Mouse (Mus musculus): ENCODE results near the gene Plau.

Plau gene

DNA sequence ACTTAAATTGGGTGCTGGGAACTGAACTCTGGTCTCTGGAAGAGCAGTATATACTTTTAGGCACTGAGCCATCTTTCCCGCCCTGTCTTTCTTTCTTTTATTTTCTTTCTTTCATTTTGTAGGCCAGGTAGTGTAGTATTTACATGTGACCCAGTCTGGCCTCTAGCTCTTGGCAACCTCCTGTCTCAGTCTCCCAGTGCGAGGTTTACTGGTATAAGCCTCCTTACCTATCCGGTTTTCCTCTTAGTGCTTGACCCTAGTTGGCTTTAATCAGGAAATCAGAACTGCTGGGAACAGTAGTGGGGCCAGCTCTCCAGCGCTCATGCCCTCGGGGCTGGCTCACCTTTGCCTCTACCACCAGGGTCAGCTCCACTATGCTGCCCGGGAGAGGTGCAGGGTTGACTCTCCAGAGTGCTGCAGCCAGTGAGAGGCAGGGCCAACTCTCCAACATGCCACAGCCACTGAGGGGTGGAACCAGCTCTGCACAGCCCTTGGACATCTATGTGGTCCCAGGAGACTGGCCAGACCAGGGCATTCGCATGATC is 51.2 kb downstream of the Plau start:
- in situ Hi-C loops (cut with MboI, MseI): loop anchor here (5.0 kb wide), 2 partner anchors 40 to 85 kb away; partner anchors contain the start of gene Vcl

DNA sequence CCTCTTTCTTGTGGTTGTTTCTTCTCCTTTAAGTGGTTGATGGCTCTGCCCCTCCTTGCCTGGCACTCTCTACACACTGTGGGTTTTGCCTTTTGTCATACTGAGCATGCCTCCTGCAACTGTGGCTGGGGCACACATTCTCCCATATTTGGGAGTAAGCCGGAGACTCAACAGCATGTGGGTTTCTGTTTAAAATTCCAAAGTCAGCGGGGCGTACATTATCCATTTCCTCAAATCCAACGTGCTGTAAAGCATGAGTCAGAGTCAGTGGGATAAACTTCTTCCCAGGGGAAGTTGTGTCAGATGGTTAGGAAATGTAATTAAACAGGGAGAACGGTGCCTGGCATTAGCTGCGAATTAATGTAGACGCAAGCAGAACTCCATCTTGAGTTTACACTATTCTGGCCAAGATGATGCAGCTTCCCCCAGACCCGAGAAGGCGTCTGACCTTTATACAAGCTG is 55.5 kb downstream of the Plau start:
- in situ Hi-C loops (cut with MboI, MseI): no loop called here

All from regulatory T cell (primary cell).